Mouse (Mus musculus) layer of hippocampus, postnatal 10 days (tissue): ENCODE data around the gene Pnpla1. TPM values are rescaled to one million over a fixed set of nuclear protein-coding genes. Genes with fewer than 3 reads are reported as not detected.
"Not testable (repeated sequence)": the region's sequence is repeated elsewhere in the genome, so short reads cannot be mapped to it uniquely, and the experiment has no call there.

ENCODE experiments used
- DNase-seq, 2 experiments: peaks; one replicate each; pipeline ENCODE4 v3.0.0; 2021; ENCODE audit warnings: low spot score in 2 of 2
- long read RNA-seq: library from polyadenylated mRNA; stranded (forward); transcript quantifications from one replicate; pipeline ENCODE4 v2.0.0, GENCODE M21; 2023
- total RNA-seq, 2 experiments: library from RNA; stranded (reverse); gene quantifications; 2 replicates each; pipeline ENCODE4 v1.2.3; 2021

Gene Pnpla1
- under 1 TPM; 0.27 to 0.46 TPM for total RNA-seq
- long read RNA-seq: 0 reads

GRCm38 (mm10) chr17:28858205-28858604 is at the start of gene Pnpla1:
Gene Pnpla1 (plus strand): TSS chr17:28858411.
- DNase-seq: no peak

GRCm38 (mm10) chr17:28808714-28809113 is 49.5 kb upstream of the Pnpla1 start:
- no peak for DNase-seq

GRCm38 (mm10) chr17:28809175-28809831 is 48.9 kb upstream of the Pnpla1 start:
- no peak for DNase-seq

GRCm38 (mm10) chr17:28812345-28812744 is 45.9 kb upstream of the Pnpla1 start:
- no peak for DNase-seq

GRCm38 (mm10) chr17:28814529-28815097 is 43.6 kb upstream of the Pnpla1 start:
- no peak for DNase-seq

GRCm38 (mm10) chr17:28815384-28816004 is 42.7 kb upstream of the Pnpla1 start:
- DNase-seq: no peak

- DNase-seq: not testable (repeated sequence)
Measured at GRCm38 (mm10) chr17:28816326-28816725, 41.9 kb upstream of the Pnpla1 start.

GRCm38 (mm10) chr17:28816875-28817811 is 41.1 kb upstream of the Pnpla1 start:
- DNase-seq: no peak

- DNase-seq: no peak
Measured at GRCm38 (mm10) chr17:28820189-28820588, 38.0 kb upstream of the Pnpla1 start.

DNA sequence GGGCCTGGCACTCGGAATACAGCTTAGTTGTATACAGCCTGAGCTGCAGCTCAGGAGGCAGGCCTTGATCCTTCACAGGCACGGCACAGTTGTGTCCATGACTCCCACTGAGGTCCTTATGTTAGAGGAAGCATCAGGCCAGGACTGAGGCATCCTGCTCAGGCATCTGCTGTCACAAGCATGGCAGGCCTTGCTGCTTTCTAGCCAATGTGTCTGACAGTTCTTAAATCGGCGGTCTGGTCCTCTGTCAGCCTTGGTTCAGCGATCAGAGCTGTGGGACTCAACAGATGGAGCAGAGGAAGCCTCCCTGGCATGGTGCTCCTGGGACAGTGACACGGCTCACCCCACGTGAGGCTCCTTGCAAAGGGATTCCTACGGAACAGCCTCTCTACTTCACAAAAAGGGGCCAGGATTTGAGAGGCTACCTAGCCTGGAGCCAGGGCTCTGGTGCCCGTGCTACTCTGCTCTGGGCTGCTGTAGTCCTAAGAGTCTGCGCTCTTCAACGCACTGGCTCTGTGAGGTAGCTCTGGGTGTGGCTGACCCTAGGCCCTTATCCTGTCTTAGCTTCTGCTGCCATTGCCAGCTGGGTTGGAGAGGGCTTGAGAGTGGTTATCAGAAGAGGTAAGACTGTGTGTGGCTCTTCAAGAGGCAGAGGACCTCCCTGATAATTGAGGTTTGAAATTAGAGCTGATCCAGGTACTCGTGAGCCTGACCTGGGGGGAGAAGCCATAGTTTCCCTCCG is 35.0 kb upstream of the Pnpla1 start:
- DNase-seq: peak in 1 of 2 experiments; percentile 25

- no peak for DNase-seq
Measured at GRCm38 (mm10) chr17:28823749-28824148, 34.5 kb upstream of the Pnpla1 start.

DNA sequence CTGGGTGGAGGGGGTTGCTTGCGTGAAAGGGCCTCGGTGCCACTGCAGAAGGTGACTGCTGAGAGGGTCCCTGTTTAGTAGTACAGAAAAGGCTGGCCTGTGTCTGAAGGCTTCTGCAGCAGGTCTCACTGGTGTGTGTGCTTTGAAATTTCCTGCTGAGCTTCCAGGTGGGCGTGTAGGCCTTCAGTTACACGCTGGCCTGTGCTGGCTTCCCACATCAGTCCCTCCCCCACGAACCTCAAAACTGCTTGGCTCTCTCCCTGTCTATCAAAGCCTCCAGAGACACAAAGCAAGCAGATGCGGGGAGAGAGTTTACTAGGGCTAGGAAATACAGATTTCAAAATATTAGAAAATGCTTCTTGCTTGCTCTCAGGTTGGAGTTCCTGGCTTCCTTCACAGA is 33.3 kb upstream of the Pnpla1 start:
- no peak for DNase-seq

DNA sequence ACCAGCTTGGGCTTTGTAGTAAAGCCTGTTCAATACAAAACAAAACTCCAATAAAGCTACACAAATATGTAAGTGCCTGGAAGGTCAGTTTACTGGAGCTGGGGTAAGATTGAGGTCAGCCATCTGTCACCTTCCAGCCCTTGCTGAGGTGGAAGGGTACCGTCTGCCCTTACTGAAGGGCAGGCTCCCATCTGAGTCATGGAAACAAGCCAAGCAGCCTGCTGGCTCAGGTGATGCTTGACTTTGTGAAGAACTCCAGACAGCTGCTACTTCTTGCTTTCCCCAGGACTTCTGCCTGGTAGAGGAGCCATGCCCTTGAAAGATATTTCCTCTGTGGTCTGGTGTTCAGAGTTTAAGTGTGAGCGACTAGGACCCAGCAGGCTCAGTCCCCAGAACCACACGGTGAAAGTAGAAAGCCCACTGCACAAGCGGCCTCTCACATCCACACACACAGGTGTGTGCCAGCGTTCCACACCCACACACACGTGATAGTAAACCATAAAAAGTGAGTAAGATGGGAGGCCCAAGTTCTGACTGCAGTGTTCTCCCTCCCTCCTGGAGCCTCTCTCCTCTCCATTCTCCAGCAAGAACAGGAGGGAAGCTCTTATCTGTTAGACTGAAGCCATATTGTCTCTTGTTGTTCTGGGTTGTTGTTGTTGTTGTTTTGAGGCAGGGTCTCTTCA is 32.7 kb upstream of the Pnpla1 start:
- DNase-seq: no peak

GRCm38 (mm10) chr17:28827665-28828231 is 30.5 kb upstream of the Pnpla1 start:
- DNase-seq: no peak

- no peak for DNase-seq
Measured at GRCm38 (mm10) chr17:28829120-28829519, 29.1 kb upstream of the Pnpla1 start.

- DNase-seq: no peak
Measured at GRCm38 (mm10) chr17:28831065-28831464, 27.1 kb upstream of the Pnpla1 start.

DNA sequence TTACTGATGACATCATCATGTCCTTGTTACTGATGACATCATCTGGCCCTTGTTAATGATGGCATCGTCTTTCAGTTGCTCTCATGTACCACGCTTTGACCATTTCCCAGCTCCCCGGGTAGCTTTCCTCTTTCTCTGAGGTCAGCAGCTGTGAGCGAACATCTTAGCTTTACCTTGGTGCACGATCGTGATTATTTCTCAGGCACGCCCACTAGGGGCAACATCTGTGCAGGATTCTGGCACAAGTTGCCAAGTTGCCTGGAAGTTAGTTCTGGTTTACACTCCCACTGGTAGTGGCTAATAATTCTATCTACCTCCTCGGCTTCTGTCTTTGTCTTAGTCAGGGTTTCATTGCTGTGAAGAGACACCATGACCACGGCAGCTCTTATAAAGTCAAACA is 26.2 kb upstream of the Pnpla1 start:
- DNase-seq: no peak

- no peak for DNase-seq
Measured at GRCm38 (mm10) chr17:28832875-28833274, 25.3 kb upstream of the Pnpla1 start.

- DNase-seq: no peak
Measured at GRCm38 (mm10) chr17:28834676-28835075, 23.5 kb upstream of the Pnpla1 start.

DNA sequence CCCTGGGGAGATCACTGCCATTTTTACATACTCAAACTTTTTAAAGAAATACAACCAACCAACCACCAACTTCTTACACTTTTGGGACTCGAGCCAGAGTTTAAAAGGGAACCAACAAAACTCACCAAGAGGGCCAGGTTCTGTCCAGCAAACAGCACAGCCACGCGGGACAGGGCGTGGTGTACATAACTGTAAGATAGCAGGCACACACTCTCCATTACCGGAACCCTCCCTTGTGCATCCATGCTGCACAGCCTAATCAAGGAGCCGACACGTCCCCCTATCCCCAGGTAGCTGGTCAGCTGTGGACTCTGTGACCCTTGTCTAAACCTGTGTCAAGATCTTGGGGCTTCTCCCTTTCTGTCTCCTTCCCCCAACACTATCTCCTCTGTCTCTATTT is 20.4 kb upstream of the Pnpla1 start:
- no peak for DNase-seq
